Mouse (Mus musculus) intestine, embryonic 15.5 days (tissue): Measurements from ENCODE around the gene Nrxn3. TPM values are rescaled to one million over a fixed set of nuclear protein-coding genes. Genes with fewer than 3 reads are reported as not detected.
A peak's percentile ranks its signal among the peaks of the same experiment; 100 is the strongest.

Experiments used
- ATAC-seq: fragments of 200-750 bp; cut with Nextera tagmentation; 2 replicates; pipeline ENCODE4 v1.8.0; 2017; ENCODE audit warnings: moderate TSS enrichment, moderate library complexity
- H3K27ac ChIP-seq: fragments of 300-500 bp; sonication (generic); 2 replicates; pipeline ENCODE4 v1.5.1; 2015; ENCODE audit warnings: mild to moderate bottlenecking, inconsistent platforms
- H3K27me3 ChIP-seq: fragments of 300-500 bp; sonication (generic); replicated peaks from 2 replicates; pipeline ENCODE4 v1.6.1; 2015; ENCODE audit warnings: inconsistent platforms
- H3K36me3 ChIP-seq: fragments of 300-500 bp; sonication (generic); 2 replicates; pipeline ENCODE4 v1.6.1; 2015; ENCODE audit warnings: inconsistent platforms
- H3K4me1 ChIP-seq: fragments of 300-500 bp; sonication (generic); replicated peaks from 2 replicates; pipeline ENCODE4 v1.6.1; 2015; ENCODE audit warnings: inconsistent platforms
- H3K4me2 ChIP-seq: fragments of 300-500 bp; sonication (generic); replicated peaks from 2 replicates; pipeline ENCODE4 v1.6.1; 2015; ENCODE audit warnings: mild to moderate bottlenecking, inconsistent platforms
- H3K4me3 ChIP-seq: fragments of 300-500 bp; sonication (generic); replicated peaks from 2 replicates; pipeline ENCODE4 v1.5.1; 2015; ENCODE audit warnings: inconsistent platforms
- H3K9ac ChIP-seq: fragments of 300-500 bp; sonication (generic); 2 replicates; pipeline ENCODE4 v1.6.1; 2015; ENCODE audit warnings: inconsistent platforms
- H3K9me3 ChIP-seq: fragments of 300-500 bp; sonication (generic); 2 replicates; pipeline ENCODE4 v1.6.1; 2016; ENCODE audit warnings: inconsistent platforms
- WGBS: fragments of 180-500 bp; shearing (Covaris S2); methylation state at CpG from one replicate; pipeline ENCODE4 v1.1.7; 2015; 5-methylcytosine and 5-hydroxymethylcytosine counted together
- polyA plus RNA-seq: library from polyadenylated mRNA; unstranded; fragments of >200 nt; fragmentation: Nextera tagmentation; extraction: Ambion mirVana; gene quantifications from 2 replicates; pipeline ENCODE4 v1.2.1, GENCODE M21; 2015

Nrxn3 gene
- polyA plus RNA-seq, 1 experiment from 2014 or later = 3.0 TPM

DNA sequence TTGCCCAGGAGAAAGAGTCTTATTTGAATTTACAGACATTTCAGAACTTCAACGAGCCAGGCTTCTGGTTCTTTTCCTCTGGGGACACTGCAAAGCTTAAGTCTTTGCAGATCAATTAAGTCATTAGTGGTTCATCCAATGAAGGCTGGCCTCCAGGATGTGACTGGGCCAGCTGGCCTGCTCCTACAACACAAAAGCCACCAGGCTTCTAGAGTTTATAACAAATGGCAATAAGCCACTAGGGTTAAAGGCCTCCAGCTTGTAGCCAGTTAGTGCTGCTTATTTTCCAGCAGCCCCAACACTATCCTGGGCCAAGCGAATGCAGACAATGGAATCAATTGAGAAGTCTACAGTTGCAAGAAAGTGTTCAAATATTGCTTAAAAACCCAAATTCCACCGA lies 1304.3 kb downstream of the Nrxn3 start:
- whole genome bisulfite sequencing = 61% methylated on average over 3 of the region's 3 CpGs

GRCm38 (mm10) chr12:90041038-90041437 lies 1318.4 kb downstream of the Nrxn3 start:
- Histone ChIP-seq H3K27me3 (no peaks in the 10 kb centered on the region), H3K9me3 (no peaks in the 10 kb centered on the region), H3K4me1 (no peaks in the 10 kb centered on the region), H3K4me2 (no peak overlapping the region), H3K27ac (no peak overlapping the region), H3K4me3 (no peak overlapping the region), H3K9ac (no peak overlapping the region), H3K36me3 (no peaks in the 10 kb centered on the region)
- 56% methylated on average over 1 of the region's 1 CpGs for WGBS
- ATAC-seq = no peak

More for the DNA sequence above, 1304.3 kb downstream of the Nrxn3 start:
- H3K36me3 ChIP-seq = no peaks in the 10 kb centered on the region
- H3K4me3 ChIP-seq = no peak overlapping the region
- H3K9me3 ChIP-seq = no peaks in the 10 kb centered on the region
- H3K9ac ChIP-seq = no peak overlapping the region
- no peak for ATAC-seq
- no peak overlapping the region for H3K27ac ChIP-seq
- no peak overlapping the region for H3K4me2 ChIP-seq
- H3K27me3 ChIP-seq = no peaks in the 10 kb centered on the region
- no peaks in the 10 kb centered on the region for H3K4me1 ChIP-seq

DNA sequence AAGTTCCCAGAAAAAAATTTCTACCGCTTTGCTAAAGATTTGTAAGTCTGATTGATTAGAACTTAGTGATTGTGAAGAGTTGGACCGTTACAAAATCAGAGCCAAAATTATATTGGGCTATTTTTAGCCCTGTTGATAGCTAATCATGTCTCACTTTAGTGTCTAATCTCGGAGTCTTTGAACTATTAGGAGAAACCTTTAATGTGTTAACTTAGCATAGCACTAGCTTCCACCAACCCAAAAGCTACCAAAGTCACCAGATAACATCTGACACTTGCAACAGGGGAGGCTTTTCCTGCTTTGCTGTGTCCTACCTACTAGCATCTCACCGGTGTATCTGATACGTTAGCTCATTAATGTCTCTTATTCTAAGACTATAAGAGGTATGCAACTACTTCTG lies 1333.6 kb downstream of the Nrxn3 start:
- H3K4me3 ChIP-seq = no peak overlapping the region
- H3K4me2 ChIP-seq = no peak overlapping the region
- H3K27ac ChIP-seq = no peak overlapping the region
- WGBS = 91% methylated on average over 5 of the region's 5 CpGs
- no peak overlapping the region for H3K9ac ChIP-seq
- H3K9me3 ChIP-seq = no peaks in the 10 kb centered on the region
- no peak for ATAC-seq
- H3K4me1 ChIP-seq = no peaks in the 10 kb centered on the region
- no peaks in the 10 kb centered on the region for H3K27me3 ChIP-seq
- no peaks in the 10 kb centered on the region for H3K36me3 ChIP-seq

GRCm38 (mm10) chr12:90059786-90060185 lies 1337.1 kb downstream of the Nrxn3 start:
- Histone ChIP-seq H3K36me3 (no peaks in the 10 kb centered on the region), H3K9ac (no peak overlapping the region), H3K27me3 (no peaks in the 10 kb centered on the region), H3K9me3 (no peaks in the 10 kb centered on the region), H3K4me2 (no peak overlapping the region), H3K4me1 (no peaks in the 10 kb centered on the region), H3K4me3 (no peak overlapping the region), H3K27ac (no peak overlapping the region)
- whole genome bisulfite sequencing = 81% methylated on average over 3 of the region's 3 CpGs
- no peak for ATAC-seq

DNA sequence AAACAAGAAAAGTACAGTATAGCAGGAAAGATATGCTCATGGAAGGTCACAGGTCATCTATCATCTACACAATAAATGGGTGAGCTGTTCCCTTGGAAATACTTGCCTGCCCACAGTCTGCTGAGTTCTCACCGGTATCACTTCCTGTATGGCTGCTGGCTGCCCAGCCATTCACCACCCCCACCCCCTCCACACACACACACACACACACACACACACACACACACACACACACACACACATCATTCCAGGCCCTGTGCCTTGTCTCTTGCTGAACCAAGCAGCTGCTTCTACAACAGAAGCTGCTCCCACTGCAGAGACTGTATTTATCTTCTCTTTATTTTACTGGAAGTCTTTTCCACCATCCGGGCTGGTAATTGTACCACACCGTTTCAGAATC lies 1338.6 kb downstream of the Nrxn3 start:
- no peak overlapping the region for H3K27ac ChIP-seq
- peak; percentile 59; the same call in 1 of the 2 replicates for ATAC-seq
- no peaks in the 10 kb centered on the region for H3K27me3 ChIP-seq

GRCm38 (mm10) chr12:90062219-90062618 lies 1339.5 kb downstream of the Nrxn3 start:
- Histone ChIP-seq H3K27me3 (no peaks in the 10 kb centered on the region), H3K4me2 (no peak overlapping the region), H3K36me3 (no peaks in the 10 kb centered on the region), H3K9ac (no peak overlapping the region), H3K4me1 (no peaks in the 10 kb centered on the region), H3K4me3 (no peak overlapping the region), H3K27ac (no peak overlapping the region), H3K9me3 (no peaks in the 10 kb centered on the region)
- no peak for ATAC-seq
- WGBS = 81% methylated on average over 5 of the region's 5 CpGs

More for the DNA sequence above, 1338.6 kb downstream of the Nrxn3 start:
- WGBS = 12% methylated on average over 3 of the region's 3 CpGs
- H3K4me1 ChIP-seq = no peaks in the 10 kb centered on the region
- H3K4me2 ChIP-seq = no peak overlapping the region
- H3K4me3 ChIP-seq = no peak overlapping the region
- no peaks in the 10 kb centered on the region for H3K36me3 ChIP-seq
- no peak overlapping the region for H3K9ac ChIP-seq
- no peaks in the 10 kb centered on the region for H3K9me3 ChIP-seq

GRCm38 (mm10) chr12:90063443-90063842 lies 1340.8 kb downstream of the Nrxn3 start:
- WGBS = 94% methylated on average over 2 of the region's 2 CpGs
- ATAC-seq = no peak
- no peaks in the 10 kb centered on the region for H3K36me3 ChIP-seq
- no peak overlapping the region for H3K4me3 ChIP-seq
- no peaks in the 10 kb centered on the region for H3K9me3 ChIP-seq
- H3K4me1 ChIP-seq = no peaks in the 10 kb centered on the region
- H3K27ac ChIP-seq = no peak overlapping the region
- H3K4me2 ChIP-seq = no peak overlapping the region
- H3K27me3 ChIP-seq = no peaks in the 10 kb centered on the region
- no peak overlapping the region for H3K9ac ChIP-seq

DNA sequence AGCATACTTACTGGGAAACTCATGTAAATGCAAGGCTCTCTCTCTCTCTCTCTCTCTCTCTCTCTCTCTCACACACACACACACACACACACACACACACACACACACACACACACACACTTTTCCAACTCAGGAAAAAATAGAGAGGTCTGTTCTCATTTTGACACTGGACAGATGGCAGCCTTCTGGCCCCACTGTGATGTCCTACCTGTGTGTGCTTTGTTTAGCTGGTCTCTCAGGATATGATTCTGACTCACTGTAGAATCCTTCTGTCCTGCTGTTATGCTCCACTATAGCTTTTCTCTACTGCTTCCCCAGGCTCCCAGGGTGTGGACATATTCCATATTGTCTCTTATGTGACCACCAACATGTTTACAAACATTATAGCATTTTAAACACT lies 1363.2 kb downstream of the Nrxn3 start:
- Histone ChIP-seq H3K4me2 (no peak overlapping the region), H3K27me3 (no peaks in the 10 kb centered on the region), H3K4me1 (no peaks in the 10 kb centered on the region), H3K4me3 (no peak overlapping the region), H3K9ac (no peak overlapping the region), H3K27ac (no peak overlapping the region), H3K9me3 (no peaks in the 10 kb centered on the region), H3K36me3 (no peaks in the 10 kb centered on the region)
- ATAC-seq = no peak

DNA sequence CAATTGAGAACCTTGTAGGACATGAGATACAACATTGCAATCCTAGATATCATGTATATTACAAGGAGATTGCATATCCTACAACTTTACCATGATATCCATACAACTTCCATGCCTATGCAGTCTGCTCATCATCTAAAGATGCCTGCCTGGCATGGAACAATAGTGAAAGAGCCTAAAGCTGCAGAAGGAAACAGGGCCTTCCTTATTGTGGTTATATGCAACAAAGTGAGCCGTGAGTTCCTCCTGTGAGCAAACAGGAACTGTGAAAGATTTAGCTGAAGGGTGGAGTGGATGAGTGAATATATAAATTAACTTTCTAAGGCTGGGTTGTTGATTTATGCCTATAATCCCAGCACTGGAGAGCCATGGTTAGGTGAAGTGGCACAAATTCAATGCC lies 1373.1 kb downstream of the Nrxn3 start:
- Histone ChIP-seq H3K9ac (no peak overlapping the region), H3K9me3 (no peaks in the 10 kb centered on the region), H3K27me3 (no peaks in the 10 kb centered on the region), H3K27ac (no peak overlapping the region), H3K4me1 (no peaks in the 10 kb centered on the region), H3K4me3 (no peak overlapping the region), H3K36me3 (no peaks in the 10 kb centered on the region), H3K4me2 (no peak overlapping the region)
- 61% methylated on average over 1 of the region's 1 CpGs for WGBS
- no peak for ATAC-seq

- ATAC-seq = no peak
These were observed 1390.7 kb downstream of the Nrxn3 start for GRCm38 (mm10) chr12:90113351-90113791.

GRCm38 (mm10) chr12:90131927-90132869 lies 1409.5 kb downstream of the Nrxn3 start:
- H3K27ac ChIP-seq = no peak overlapping the region
- no peaks in the 10 kb centered on the region for H3K36me3 ChIP-seq
- no peak for ATAC-seq
- H3K27me3 ChIP-seq = no peaks in the 10 kb centered on the region
- no peak overlapping the region for H3K9ac ChIP-seq
- no peaks in the 10 kb centered on the region for H3K9me3 ChIP-seq
- 80% methylated on average over 5 of the region's 5 CpGs for WGBS
- H3K4me3 ChIP-seq = no peak overlapping the region
- no peaks in the 10 kb centered on the region for H3K4me1 ChIP-seq
- no peak overlapping the region for H3K4me2 ChIP-seq

More at GRCm38 (mm10) chr12:90113351-90113791, 1390.7 kb downstream of the Nrxn3 start:
- H3K27me3 ChIP-seq = no peaks in the 10 kb centered on the region
- no peak overlapping the region for H3K9ac ChIP-seq
- H3K27ac ChIP-seq = no peak overlapping the region
- H3K36me3 ChIP-seq = no peaks in the 10 kb centered on the region
- H3K4me2 ChIP-seq = no peak overlapping the region
- H3K9me3 ChIP-seq = no peaks in the 10 kb centered on the region
- no peak overlapping the region for H3K4me3 ChIP-seq
- H3K4me1 ChIP-seq = no peaks in the 10 kb centered on the region

- Histone ChIP-seq H3K27ac (no peak overlapping the region), H3K4me1 (no peaks in the 10 kb centered on the region), H3K4me2 (no peak overlapping the region), H3K4me3 (no peak overlapping the region), H3K9me3 (no peaks in the 10 kb centered on the region), H3K36me3 (no peaks in the 10 kb centered on the region), H3K9ac (no peak overlapping the region), H3K27me3 (no peaks in the 10 kb centered on the region)
- 76% methylated on average over 2 of the region's 2 CpGs for WGBS
- no peak for ATAC-seq
These were observed 1419.3 kb downstream of the Nrxn3 start for GRCm38 (mm10) chr12:90142011-90142410.

GRCm38 (mm10) chr12:90144247-90144646 lies 1421.6 kb downstream of the Nrxn3 start:
- H3K9me3 ChIP-seq = no peaks in the 10 kb centered on the region
- 57% methylated on average over 3 of the region's 3 CpGs for whole genome bisulfite sequencing
- no peaks in the 10 kb centered on the region for H3K4me1 ChIP-seq
- H3K27ac ChIP-seq = no peak overlapping the region
- no peak for ATAC-seq
- H3K36me3 ChIP-seq = no peaks in the 10 kb centered on the region
- no peak overlapping the region for H3K9ac ChIP-seq
- no peak overlapping the region for H3K4me2 ChIP-seq
- no peak overlapping the region for H3K4me3 ChIP-seq
- H3K27me3 ChIP-seq = no peaks in the 10 kb centered on the region
